Mouse (Mus musculus): ENCODE measurements around the gene Ghitm. TPM values are rescaled to one million over a fixed set of nuclear protein-coding genes. Genes with fewer than 3 reads are reported as not detected.

Gene Ghitm
- polyA plus RNA-seq, 1 experiment from 2014 or later: 213 TPM

DNA sequence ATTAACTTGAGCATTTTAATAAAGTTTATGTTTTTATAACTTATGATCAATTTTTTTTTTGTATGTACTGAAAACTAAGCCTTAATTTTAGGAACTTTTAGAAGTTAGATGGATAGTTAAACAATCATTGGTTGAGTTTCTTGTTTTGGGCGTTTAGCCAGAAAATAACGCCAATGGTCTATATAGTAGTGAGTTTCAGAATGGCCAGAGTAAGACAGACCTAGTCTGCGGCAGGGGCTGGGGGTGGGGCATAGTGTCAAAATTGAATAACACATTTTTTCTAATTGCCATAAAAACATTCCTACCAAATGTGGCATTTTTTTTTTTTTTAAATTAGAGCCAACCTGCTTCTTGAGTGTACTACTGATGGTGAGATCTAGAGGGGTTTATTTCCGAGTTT, 1.0 kb upstream of the Ghitm start:
- H3K36me3 ChIP-seq (replicated peaks; ENCODE audit: control insufficient read depth, insufficient read depth): peaks cover 21% of the 10 kb centered on the region
- WGBS: 83% methylated on average over 4 of the region's 4 CpGs
- H3K27ac ChIP-seq: no peak overlapping the region
- DNase-seq (ENCODE audit: low spot score) (no peak), ATAC-seq (ENCODE audit: low FRiP score) (no peak)
- H3K4me1 ChIP-seq (replicated peaks; ENCODE audit: control insufficient read depth, insufficient read depth, low read length): peaks cover 6% of the 10 kb centered on the region
- H3K4me3 ChIP-seq (replicated peaks; ENCODE audit: low read length): no peak overlapping the region
- H3K4me2 ChIP-seq (replicated peaks): no peak overlapping the region
- no peak overlapping the region for H3K9ac ChIP-seq
- H3K9me3 ChIP-seq (ENCODE audit: control insufficient read depth, low read length): no peaks in the 10 kb centered on the region
- H3K27me3 ChIP-seq (ENCODE audit: control insufficient read depth, insufficient read depth, low read length): no peaks in the 10 kb centered on the region

DNA sequence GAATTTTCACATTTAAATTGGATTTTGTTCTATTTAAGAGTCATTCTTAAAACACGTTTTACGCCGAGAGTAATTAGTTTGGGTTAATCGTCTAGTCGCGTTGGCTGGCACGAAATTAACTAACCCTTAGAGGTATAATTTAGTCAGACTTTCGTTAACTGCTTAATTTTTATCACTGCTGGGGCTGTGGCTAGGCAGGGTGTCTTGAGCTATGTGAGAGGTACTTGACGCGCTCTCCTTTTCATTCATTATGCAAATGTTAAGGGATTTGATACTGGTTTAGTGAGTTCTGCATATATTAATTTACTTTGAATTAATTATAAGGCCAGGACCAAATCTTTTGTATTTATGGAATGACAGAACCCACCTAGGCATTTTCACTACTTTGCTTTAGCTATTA, 599 bp upstream of the Ghitm start:
- DNase-seq (ENCODE audit: low spot score) (no peak), ATAC-seq (ENCODE audit: low FRiP score) (peak; percentile 32; the same call in 1 of the 2 replicates)
- peak overlapping the region; percentile 62 for H3K9ac ChIP-seq
- 2% methylated on average over 10 of the region's 10 CpGs for WGBS
- H3K9me3 ChIP-seq (ENCODE audit: control insufficient read depth, low read length): no peaks in the 10 kb centered on the region
- H3K27ac ChIP-seq: peak overlapping the region; percentile 60
- H3K4me1 ChIP-seq (replicated peaks; ENCODE audit: control insufficient read depth, insufficient read depth, low read length): peaks cover 6% of the 10 kb centered on the region
- H3K4me2 ChIP-seq (replicated peaks): peak overlapping the region; percentile 76
- H3K4me3 ChIP-seq (replicated peaks; ENCODE audit: low read length): peak overlapping the region; percentile 78
- peaks cover 25% of the 10 kb centered on the region for H3K36me3 ChIP-seq (replicated peaks; ENCODE audit: control insufficient read depth, insufficient read depth)
- H3K27me3 ChIP-seq (ENCODE audit: control insufficient read depth, insufficient read depth, low read length): no peaks in the 10 kb centered on the region

DNA sequence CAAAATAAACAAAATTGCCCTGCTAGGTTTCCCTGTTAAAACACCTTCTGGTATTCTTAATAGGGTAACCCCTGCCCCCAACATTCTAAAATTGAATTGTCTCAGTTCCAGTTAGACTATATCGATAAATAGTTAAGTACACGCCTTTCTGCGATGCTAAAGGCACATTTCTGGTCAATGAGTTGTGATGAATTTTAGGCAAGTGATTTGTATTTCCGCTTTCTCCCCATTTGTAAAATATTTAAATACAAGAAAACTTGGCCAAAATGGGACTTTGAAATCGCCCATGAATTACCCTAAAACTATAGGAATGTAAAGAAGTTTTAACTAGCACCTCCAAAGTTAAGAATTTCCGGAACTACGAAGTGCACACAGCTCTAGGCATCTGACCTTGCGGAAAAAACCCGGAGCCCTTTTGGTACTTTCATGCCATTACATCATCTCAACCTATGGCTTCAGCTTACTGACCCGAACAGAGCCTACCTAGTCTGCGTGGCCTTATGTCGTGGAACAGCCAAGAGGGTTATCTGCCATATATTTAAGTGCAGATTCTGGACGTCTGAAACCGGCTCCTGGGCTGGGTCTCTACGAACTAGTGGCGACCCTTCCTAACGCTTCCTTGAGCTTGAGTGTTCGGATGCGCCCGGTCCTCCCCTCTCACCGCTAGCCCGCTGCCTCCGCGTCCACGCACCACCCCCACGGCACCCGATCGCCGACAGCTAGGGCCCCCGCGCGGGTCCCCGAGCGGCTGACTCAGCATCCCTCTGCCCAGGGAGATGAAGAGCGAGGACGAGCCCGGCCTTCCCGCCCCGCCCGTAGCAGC, 557 bp downstream of the Ghitm start:
- peak overlapping the region; percentile 85 for H3K9ac ChIP-seq
- H3K36me3 ChIP-seq (replicated peaks; ENCODE audit: control insufficient read depth, insufficient read depth): peaks cover 36% of the 10 kb centered on the region
- peak overlapping the region; percentile 78 for H3K4me3 ChIP-seq (replicated peaks; ENCODE audit: low read length)
- no peaks in the 10 kb centered on the region for H3K27me3 ChIP-seq (ENCODE audit: control insufficient read depth, insufficient read depth, low read length)
- H3K9me3 ChIP-seq (ENCODE audit: control insufficient read depth, low read length): no peaks in the 10 kb centered on the region
- H3K27ac ChIP-seq: peak overlapping the region; percentile 69
- H3K4me2 ChIP-seq (replicated peaks): peak overlapping the region; percentile 68
- DNase-seq (ENCODE audit: low spot score) (no peak), ATAC-seq (ENCODE audit: low FRiP score) (no peak; the same call in 1 of the 2 replicates)
- 2% methylated on average over 40 of the region's 40 CpGs for WGBS
- peaks cover 6% of the 10 kb centered on the region for H3K4me1 ChIP-seq (replicated peaks; ENCODE audit: control insufficient read depth, insufficient read depth, low read length)

DNA sequence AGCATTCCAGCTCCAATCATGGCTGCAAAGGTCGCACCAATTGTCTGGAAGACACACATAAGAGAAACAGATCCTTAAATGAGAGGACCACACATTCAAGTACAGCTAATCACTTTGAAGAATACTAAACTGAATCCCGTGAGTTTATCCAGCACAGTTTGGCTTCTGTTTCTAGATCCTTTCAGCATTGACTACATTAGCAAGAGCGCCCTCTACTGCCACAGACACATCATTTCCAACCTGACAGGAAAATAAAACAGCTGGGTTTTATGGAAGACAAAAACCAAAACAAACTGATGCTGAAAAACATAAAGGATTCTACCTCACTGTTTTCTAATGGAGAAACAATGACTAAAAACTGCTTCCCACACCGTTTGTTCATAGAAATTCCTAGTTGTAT, 7.4 kb downstream of the Ghitm start:
- H3K4me1 ChIP-seq (replicated peaks; ENCODE audit: control insufficient read depth, insufficient read depth, low read length): no peaks in the 10 kb centered on the region
- H3K4me2 ChIP-seq (replicated peaks): no peak overlapping the region
- no peak overlapping the region for H3K9ac ChIP-seq
- no peaks in the 10 kb centered on the region for H3K27me3 ChIP-seq (ENCODE audit: control insufficient read depth, insufficient read depth, low read length)
- H3K9me3 ChIP-seq (ENCODE audit: control insufficient read depth, low read length): no peaks in the 10 kb centered on the region
- 53% methylated on average over 4 of the region's 4 CpGs for WGBS
- H3K27ac ChIP-seq: no peak overlapping the region
- ATAC-seq (ENCODE audit: low FRiP score) (no peak), DNase-seq (ENCODE audit: low spot score) (peak; percentile 72)
- no peak overlapping the region for H3K4me3 ChIP-seq (replicated peaks; ENCODE audit: low read length)
- H3K36me3 ChIP-seq (replicated peaks; ENCODE audit: control insufficient read depth, insufficient read depth): peaks cover 93% of the 10 kb centered on the region

DNA sequence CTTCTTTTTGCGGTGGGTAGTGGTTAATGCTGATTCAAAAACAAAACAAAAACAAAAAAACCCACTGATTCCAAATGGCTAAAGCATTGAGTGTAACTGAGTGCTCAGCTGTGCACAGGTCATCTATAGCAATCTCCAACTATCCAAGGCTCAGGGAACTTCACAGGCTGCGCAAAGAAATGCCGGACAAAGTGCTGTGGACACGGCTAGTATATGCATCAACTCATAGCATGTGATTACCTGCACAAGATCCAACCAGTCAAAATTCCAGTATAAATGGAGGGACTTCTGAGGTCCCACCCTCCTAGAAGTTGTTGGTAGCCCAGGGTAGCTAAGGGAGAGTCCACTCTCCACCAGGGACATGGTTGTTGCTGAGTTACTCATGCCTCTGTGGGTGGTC, 15.8 kb downstream of the Ghitm start:
- 98% methylated on average over 4 of the region's 4 CpGs for WGBS
- ATAC-seq (ENCODE audit: low FRiP score) (no peak), DNase-seq (ENCODE audit: low spot score) (no peak)
- H3K36me3 ChIP-seq (replicated peaks; ENCODE audit: control insufficient read depth, insufficient read depth): peaks cover 49% of the 10 kb centered on the region
- H3K9ac ChIP-seq: no peak overlapping the region
- no peaks in the 10 kb centered on the region for H3K9me3 ChIP-seq (ENCODE audit: control insufficient read depth, low read length)
- no peaks in the 10 kb centered on the region for H3K27me3 ChIP-seq (ENCODE audit: control insufficient read depth, insufficient read depth, low read length)
- H3K4me2 ChIP-seq (replicated peaks): no peak overlapping the region
- H3K4me3 ChIP-seq (replicated peaks; ENCODE audit: low read length): no peak overlapping the region
- H3K27ac ChIP-seq: no peak overlapping the region
- H3K4me1 ChIP-seq (replicated peaks; ENCODE audit: control insufficient read depth, insufficient read depth, low read length): no peaks in the 10 kb centered on the region

DNA sequence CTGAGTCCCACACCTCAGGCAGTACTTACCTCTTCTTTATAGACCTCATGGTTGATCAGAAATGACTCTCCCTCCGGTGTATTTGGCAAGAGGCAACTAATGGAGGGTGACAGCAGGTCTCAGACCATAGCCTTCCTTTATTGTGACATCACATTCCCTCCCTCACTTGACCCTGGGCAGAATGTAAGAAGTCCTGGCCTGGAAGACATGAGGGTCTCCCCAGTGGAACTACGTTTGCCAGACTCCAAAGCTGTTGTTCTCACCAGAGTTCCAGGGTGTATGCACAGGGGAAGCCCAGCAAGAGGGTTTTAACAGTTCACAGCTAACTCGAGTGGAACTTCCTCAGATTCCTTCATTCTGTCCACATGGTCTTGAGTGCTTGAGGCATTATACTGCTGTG, 21.1 kb downstream of the Ghitm start, which contains the start of gene 2610528A11Rik:
Gene 2610528A11Rik (minus strand): TSS at position 101 of the 400 bp plus-strand sequence.
- H3K4me1 ChIP-seq (replicated peaks; ENCODE audit: control insufficient read depth, insufficient read depth, low read length): no peaks in the 10 kb centered on the region
- H3K4me3 ChIP-seq (replicated peaks; ENCODE audit: low read length): no peak within 1 kb of the TSS
- H3K27me3 ChIP-seq (ENCODE audit: control insufficient read depth, insufficient read depth, low read length): no peaks in the 10 kb centered on the region
- H3K9me3 ChIP-seq (ENCODE audit: control insufficient read depth, low read length): no peaks in the 10 kb centered on the region
- no peak within 1 kb of the TSS for H3K9ac ChIP-seq
- WGBS: 73% methylated on average over 3 of the region's 3 CpGs
- DNase-seq (ENCODE audit: low spot score) (no peak), ATAC-seq (ENCODE audit: low FRiP score) (no peak)
- H3K4me2 ChIP-seq (replicated peaks): no peak within 1 kb of the TSS
- no peak within 1 kb of the TSS for H3K27ac ChIP-seq
- peaks cover 4% of the 10 kb centered on the region for H3K36me3 ChIP-seq (replicated peaks; ENCODE audit: control insufficient read depth, insufficient read depth)

DNA sequence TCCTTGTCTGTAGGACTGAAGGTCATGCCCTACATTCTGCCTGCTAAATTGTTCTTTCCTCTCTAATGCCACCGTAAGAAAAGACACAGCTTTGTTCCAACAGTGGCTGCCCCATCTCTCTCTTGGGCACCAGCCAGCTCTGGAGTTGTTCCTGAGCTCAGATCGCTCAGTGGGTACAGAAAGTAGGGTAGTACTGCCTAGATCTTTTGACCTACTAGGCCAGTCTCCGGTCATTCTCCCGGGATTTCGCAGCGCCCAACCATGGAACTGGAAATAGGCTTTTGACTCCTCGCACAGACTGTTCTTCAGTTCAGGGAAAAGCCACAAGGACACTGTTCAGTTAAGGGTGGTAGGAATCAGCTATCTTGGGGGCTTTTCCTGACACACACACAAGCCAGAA, 22.1 kb downstream of the Ghitm start:
- H3K36me3 ChIP-seq (replicated peaks; ENCODE audit: control insufficient read depth, insufficient read depth): no peaks in the 10 kb centered on the region
- H3K27ac ChIP-seq: no peak overlapping the region
- no peaks in the 10 kb centered on the region for H3K4me1 ChIP-seq (replicated peaks; ENCODE audit: control insufficient read depth, insufficient read depth, low read length)
- no peak overlapping the region for H3K4me3 ChIP-seq (replicated peaks; ENCODE audit: low read length)
- no peak overlapping the region for H3K4me2 ChIP-seq (replicated peaks)
- 92% methylated on average over 7 of the region's 7 CpGs for WGBS
- H3K27me3 ChIP-seq (ENCODE audit: control insufficient read depth, insufficient read depth, low read length): no peaks in the 10 kb centered on the region
- no peaks in the 10 kb centered on the region for H3K9me3 ChIP-seq (ENCODE audit: control insufficient read depth, low read length)
- H3K9ac ChIP-seq: no peak overlapping the region
- DNase-seq (ENCODE audit: low spot score): no peak
- ATAC-seq (ENCODE audit: low FRiP score): no peak

DNA sequence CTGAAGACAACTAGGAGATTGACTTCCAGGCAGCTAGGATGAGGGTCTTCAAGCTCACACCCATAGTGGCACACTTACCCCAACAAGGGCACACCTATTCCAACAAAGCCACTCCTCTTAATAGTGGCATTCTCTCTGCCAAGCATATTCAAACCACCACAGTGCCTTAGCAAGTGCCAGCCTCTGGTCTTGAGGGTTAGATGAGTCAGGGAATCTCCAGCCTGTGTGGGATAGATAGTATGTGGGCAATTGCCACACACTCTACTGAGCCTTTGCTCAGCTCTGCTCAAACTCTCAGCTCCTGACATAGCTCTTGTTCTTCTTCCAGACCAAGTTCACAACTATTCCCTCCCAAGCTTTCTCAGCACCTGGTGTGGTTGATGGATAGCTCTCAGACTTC, 23.7 kb downstream of the Ghitm start:
- Histone ChIP-seq H3K4me1 (replicated peaks; ENCODE audit: control insufficient read depth, insufficient read depth, low read length) (no peaks in the 10 kb centered on the region), H3K36me3 (replicated peaks; ENCODE audit: control insufficient read depth, insufficient read depth) (no peaks in the 10 kb centered on the region), H3K4me2 (replicated peaks) (no peak overlapping the region), H3K27ac (no peak overlapping the region), H3K9me3 (ENCODE audit: control insufficient read depth, low read length) (no peaks in the 10 kb centered on the region), H3K9ac (no peak overlapping the region), H3K4me3 (replicated peaks; ENCODE audit: low read length) (no peak overlapping the region), H3K27me3 (ENCODE audit: control insufficient read depth, insufficient read depth, low read length) (no peaks in the 10 kb centered on the region)
- ATAC-seq (ENCODE audit: low FRiP score) (no peak), DNase-seq (ENCODE audit: low spot score) (no peak)

DNA sequence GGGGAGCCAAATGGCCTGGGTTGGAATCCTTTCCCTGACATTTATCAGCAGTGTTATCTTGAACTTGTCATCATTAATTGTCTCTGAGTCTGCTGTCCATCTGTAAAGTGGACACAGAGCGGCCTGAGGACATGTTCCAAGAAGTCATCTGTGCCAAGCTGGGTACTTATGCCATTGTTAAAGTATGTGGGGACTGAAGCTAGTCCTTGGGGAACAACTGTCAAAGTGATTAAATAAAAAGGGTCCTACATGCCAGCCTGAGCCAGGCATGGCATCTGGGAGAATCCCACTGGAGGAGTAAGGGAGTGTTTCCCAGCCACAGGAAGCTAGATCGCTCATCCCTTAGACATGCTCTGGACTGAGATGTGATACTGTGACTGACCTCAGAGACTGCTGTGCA, 24.6 kb downstream of the Ghitm start:
- Histone ChIP-seq H3K4me1 (replicated peaks; ENCODE audit: control insufficient read depth, insufficient read depth, low read length) (no peaks in the 10 kb centered on the region), H3K27me3 (ENCODE audit: control insufficient read depth, insufficient read depth, low read length) (no peaks in the 10 kb centered on the region), H3K27ac (no peak overlapping the region), H3K4me2 (replicated peaks) (no peak overlapping the region), H3K9me3 (ENCODE audit: control insufficient read depth, low read length) (no peaks in the 10 kb centered on the region), H3K4me3 (replicated peaks; ENCODE audit: low read length) (no peak overlapping the region), H3K36me3 (replicated peaks; ENCODE audit: control insufficient read depth, insufficient read depth) (no peaks in the 10 kb centered on the region), H3K9ac (no peak overlapping the region)
- ATAC-seq (ENCODE audit: low FRiP score) (no peak), DNase-seq (ENCODE audit: low spot score) (no peak)
- WGBS: 87% methylated on average over 2 of the region's 2 CpGs

Measured in hindbrain, embryonic 14.5 days (tissue).